Mouse (Mus musculus): ENCODE results near the gene Ceacam16. TPM values are rescaled to one million over a fixed set of nuclear protein-coding genes. Genes with fewer than 3 reads are reported as not detected.

Ceacam16 gene
- polyA plus RNA-seq, 1 experiment: 21.7 TPM

DNA sequence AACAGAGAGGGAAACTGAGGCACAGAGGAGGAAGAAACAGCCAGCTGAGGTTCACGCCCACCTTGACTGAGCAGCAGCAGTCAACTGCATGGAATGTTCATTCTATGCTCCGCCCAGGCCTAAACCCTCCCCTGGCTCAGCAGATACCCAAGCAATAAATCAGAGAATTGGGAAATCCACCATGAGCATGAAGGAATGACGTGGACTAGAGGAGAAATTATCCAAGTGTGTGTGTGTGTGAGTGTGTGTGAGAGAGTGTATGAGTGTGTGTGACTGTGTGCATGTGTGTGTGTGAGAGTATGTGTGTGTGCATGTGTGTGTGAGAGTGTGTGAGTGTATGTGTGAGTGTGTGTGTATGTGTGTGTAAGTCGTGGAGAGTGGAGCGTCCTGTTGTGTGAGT, 42.7 kb downstream of the Ceacam16 start:
- DNase-seq (ENCODE audit: low read depth in 1 of 2, low spot score in 2 of 2): no peak
- Histone ChIP-seq H3K27ac (ENCODE audit: insufficient read depth, low read length) (peak overlapping the region; percentile 85), H3K36me3 (ENCODE audit: control insufficient read depth, insufficient read depth, low read length) (0 out of 2 replicates have a peak, but pooled peaks cover 2% of the 10 kb centered on the region), H3K4me1 (ENCODE audit: control insufficient read depth, insufficient read depth, insufficient read length) (peaks cover 51% of the 10 kb centered on the region), H3K4me3 (ENCODE audit: extremely low read depth, insufficient read depth, insufficient read length) (no peak overlapping the region), H3K27me3 (ENCODE audit: control insufficient read depth, insufficient read depth, low read length) (no peaks in the 10 kb centered on the region)
- 80% methylated on average over 5 of the region's 5 CpGs for WGBS
- TF ChIP-seq CTCF (IDR thresholded peaks at IDR 0.05; ENCODE audit: extremely low read depth, insufficient read depth, insufficient read length, insufficient replicate concordance) (no peak), POLR2A (IDR thresholded peaks at IDR 0.05; ENCODE audit: low read depth, low read length) (no peak)

DNA sequence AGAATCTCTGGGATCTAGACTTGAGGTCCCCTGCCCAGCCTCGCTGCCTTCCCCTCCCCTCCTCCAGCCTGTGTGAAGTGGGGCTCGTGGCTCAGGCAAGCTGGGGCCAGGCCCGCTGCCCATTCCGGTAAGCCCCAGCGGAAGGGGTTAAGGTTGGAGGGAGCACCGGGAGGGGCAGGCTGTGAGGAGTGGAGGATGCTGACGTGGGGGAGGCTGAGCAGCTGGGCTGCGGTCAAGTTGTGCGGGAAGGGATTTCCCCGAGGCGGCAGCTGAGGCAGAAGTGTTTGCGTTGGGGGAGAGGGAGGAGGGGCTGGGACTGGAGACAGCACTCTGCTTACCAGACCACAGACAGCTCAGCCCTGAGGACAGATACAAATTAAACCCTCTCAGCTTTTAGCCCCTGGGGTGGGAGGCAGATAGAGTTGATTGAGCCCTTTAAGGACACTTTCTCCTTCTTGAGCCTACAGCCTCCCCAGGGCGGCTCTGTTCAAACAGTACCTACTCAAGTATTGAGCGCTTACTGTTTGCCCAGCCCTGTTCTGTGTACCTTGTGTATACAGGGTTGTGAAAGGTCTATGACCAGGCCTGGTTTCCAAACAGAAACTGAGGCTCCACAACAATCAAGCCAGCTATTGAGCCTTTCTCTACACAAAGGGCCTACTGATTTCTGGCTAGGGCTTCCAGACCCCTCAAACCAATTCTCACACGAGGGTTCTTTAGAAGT, 43.6 kb downstream of the Ceacam16 start:
- DNase-seq (ENCODE audit: low read depth in 1 of 2, low spot score in 2 of 2): peak; percentile 90 to 95
- peaks cover 52% of the 10 kb centered on the region for H3K4me1 ChIP-seq (ENCODE audit: control insufficient read depth, insufficient read depth, insufficient read length)
- 8% methylated on average over 15 of the region's 15 CpGs for WGBS

DNA sequence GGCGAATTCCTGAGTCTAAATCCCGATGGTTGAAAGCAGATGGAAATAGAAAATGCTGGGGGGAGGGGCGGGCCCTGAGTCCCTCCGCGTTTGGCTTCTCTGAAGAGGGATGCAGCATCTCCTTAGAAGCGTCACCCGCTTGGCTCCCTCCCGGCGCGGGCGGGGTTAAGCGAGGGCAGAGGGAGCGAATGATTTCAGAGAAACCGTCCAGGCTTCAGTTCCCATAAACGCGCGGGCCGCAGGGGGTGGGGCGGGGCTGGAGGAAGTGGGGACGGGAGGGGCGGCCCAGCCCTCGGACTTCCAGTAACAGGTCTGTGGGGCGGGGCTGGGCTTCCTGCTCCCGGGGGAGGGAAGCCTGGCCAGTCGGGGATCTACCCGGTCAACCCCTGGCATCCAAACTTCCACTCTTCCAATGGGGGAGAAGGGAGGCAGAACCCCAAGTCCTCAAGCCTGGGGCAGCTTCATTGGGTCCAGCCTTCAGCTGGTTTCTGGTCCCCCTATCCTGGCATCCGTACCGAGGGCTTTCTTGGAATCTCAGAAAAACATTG, 44.8 kb downstream of the Ceacam16 start:
- TF ChIP-seq POLR2A (IDR thresholded peaks at IDR 0.05; ENCODE audit: low read depth, low read length): no peak
- no peak for TF ChIP-seq CTCF (IDR thresholded peaks at IDR 0.05; ENCODE audit: extremely low read depth, insufficient read depth, insufficient read length, insufficient replicate concordance)
- WGBS: under 1% methylated on average over 27 of the region's 28 CpGs
- peak; percentile 63 to 93 for DNase-seq (ENCODE audit: low read depth in 1 of 2, low spot score in 2 of 2)
- peak overlapping the region; percentile 60 for H3K4me3 ChIP-seq (ENCODE audit: extremely low read depth, insufficient read depth, insufficient read length)
- H3K27ac ChIP-seq (ENCODE audit: insufficient read depth, low read length): peak overlapping the region; percentile 91
- peaks cover 48% of the 10 kb centered on the region for H3K4me1 ChIP-seq (ENCODE audit: control insufficient read depth, insufficient read depth, insufficient read length)
- no peaks in the 10 kb centered on the region for H3K27me3 ChIP-seq (ENCODE audit: control insufficient read depth, insufficient read depth, low read length)
- H3K36me3 ChIP-seq (ENCODE audit: control insufficient read depth, insufficient read depth, low read length): peaks cover 7% of the 10 kb centered on the region; the same call in 1 of the 2 replicates

More for the DNA sequence above, 43.6 kb downstream of the Ceacam16 start:
- Histone ChIP-seq H3K4me3 (ENCODE audit: extremely low read depth, insufficient read depth, insufficient read length) (peak overlapping the region; percentile 60; the same call in 1 of the 2 replicates), H3K27me3 (ENCODE audit: control insufficient read depth, insufficient read depth, low read length) (no peaks in the 10 kb centered on the region), H3K36me3 (ENCODE audit: control insufficient read depth, insufficient read depth, low read length) (0 out of 2 replicates have a peak, but pooled peaks cover 2% of the 10 kb centered on the region), H3K27ac (ENCODE audit: insufficient read depth, low read length) (peak overlapping the region; percentile 91)
- TF ChIP-seq CTCF (IDR thresholded peaks at IDR 0.05; ENCODE audit: extremely low read depth, insufficient read depth, insufficient read length, insufficient replicate concordance) (no peak), POLR2A (IDR thresholded peaks at IDR 0.05; ENCODE audit: low read depth, low read length) (peak; percentile 20; the same call in 1 of the 2 replicates)

DNA sequence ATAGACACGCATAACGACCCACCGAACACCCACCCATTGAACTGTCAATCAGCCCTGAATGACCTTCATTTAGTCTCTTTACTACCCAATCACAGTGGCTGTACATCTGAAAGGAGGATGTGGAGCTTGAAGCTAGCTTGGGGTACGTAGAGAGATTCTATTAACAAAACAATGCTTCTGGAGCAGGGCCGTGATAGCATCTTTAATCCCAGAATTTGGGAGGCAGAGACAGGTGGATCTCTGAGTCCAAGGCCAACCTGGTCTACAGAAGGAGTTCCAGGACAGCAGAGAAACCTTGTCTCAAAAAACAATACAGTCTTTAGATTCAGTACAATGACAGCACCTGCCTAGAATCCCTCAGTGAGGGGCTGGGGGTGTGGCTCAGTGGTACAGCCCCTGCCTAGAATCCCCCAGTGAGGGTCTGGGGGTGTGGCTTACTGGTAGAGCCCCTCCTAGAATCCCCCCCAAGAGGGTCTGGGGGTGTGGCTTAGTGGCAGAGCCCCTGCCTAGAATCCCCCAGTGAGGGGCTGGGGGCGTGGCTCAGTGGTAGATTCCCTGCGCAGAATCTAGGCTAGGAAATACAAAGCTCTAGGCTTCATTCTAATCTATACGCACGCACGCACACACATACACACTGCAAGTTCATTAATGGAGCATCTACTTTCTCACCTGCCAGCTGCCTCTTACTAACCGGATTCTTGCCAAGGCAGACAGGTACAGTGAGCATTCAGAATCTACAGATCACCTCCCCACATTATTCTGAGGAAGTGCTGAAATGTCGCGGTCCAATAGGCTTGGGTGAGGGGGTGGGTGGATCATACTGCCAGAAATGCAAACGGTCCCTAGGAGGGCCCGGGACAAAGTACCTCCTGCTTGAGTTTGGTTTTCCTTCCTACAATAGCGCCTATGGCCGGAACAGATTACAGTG, 45.5 kb downstream of the Ceacam16 start:
- H3K27me3 ChIP-seq (ENCODE audit: control insufficient read depth, insufficient read depth, low read length): no peaks in the 10 kb centered on the region
- H3K27ac ChIP-seq (ENCODE audit: insufficient read depth, low read length): peak overlapping the region; percentile 90
- peaks cover 48% of the 10 kb centered on the region for H3K4me1 ChIP-seq (ENCODE audit: control insufficient read depth, insufficient read depth, insufficient read length)
- DNase-seq (ENCODE audit: low read depth in 1 of 2, low spot score in 2 of 2): peak in 1 of 2 experiments; percentile 46
- H3K36me3 ChIP-seq (ENCODE audit: control insufficient read depth, insufficient read depth, low read length): peaks cover 13% of the 10 kb centered on the region
- H3K4me3 ChIP-seq (ENCODE audit: extremely low read depth, insufficient read depth, insufficient read length): peak overlapping the region; percentile 60
- WGBS: 31% methylated on average over 17 of the region's 17 CpGs
- TF ChIP-seq POLR2A (IDR thresholded peaks at IDR 0.05; ENCODE audit: low read depth, low read length) (no peak), CTCF (IDR thresholded peaks at IDR 0.05; ENCODE audit: extremely low read depth, insufficient read depth, insufficient read length, insufficient replicate concordance) (no peak)

DNA sequence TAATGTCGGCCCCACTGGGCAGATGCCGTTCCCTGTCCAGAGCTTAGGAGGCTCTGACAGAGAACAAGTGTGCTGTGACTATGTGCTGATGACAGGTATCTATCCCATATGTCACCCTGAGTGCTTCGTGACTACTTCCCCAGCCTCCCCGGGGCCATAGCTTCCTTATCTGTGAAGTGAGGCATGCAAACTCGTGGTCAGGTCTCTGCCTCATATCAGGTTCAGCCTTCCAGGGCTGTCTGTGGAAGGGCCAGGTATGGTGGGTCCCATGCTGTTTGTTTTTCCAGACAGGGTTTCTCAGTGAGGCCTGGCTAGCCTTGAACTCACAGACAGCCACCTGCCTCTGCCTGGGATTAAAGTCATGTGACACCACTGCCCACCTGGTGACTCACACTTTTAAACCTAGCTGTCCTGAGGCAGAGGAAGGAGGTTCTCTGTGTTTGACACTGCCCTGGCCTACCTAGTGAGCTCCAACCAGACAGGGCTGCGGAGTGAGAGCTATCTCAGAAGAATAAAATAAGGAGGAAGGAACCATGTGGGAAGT, 47.4 kb downstream of the Ceacam16 start:
- H3K27me3 ChIP-seq (ENCODE audit: control insufficient read depth, insufficient read depth, low read length): no peaks in the 10 kb centered on the region
- DNase-seq (ENCODE audit: low read depth in 1 of 2, low spot score in 2 of 2): no peak
- H3K4me1 ChIP-seq (ENCODE audit: control insufficient read depth, insufficient read depth, insufficient read length): peaks cover 35% of the 10 kb centered on the region
- H3K36me3 ChIP-seq (ENCODE audit: control insufficient read depth, insufficient read depth, low read length): peaks cover 27% of the 10 kb centered on the region
- WGBS: 53% methylated on average over 6 of the region's 6 CpGs
- no peak overlapping the region for H3K4me3 ChIP-seq (ENCODE audit: extremely low read depth, insufficient read depth, insufficient read length)
- TF ChIP-seq CTCF (IDR thresholded peaks at IDR 0.05; ENCODE audit: extremely low read depth, insufficient read depth, insufficient read length, insufficient replicate concordance): no peak
- no peak for TF ChIP-seq POLR2A (IDR thresholded peaks at IDR 0.05; ENCODE audit: low read depth, low read length)
- peak overlapping the region; percentile 7; the same call in 1 of the 2 replicates for H3K27ac ChIP-seq (ENCODE audit: insufficient read depth, low read length)

DNA sequence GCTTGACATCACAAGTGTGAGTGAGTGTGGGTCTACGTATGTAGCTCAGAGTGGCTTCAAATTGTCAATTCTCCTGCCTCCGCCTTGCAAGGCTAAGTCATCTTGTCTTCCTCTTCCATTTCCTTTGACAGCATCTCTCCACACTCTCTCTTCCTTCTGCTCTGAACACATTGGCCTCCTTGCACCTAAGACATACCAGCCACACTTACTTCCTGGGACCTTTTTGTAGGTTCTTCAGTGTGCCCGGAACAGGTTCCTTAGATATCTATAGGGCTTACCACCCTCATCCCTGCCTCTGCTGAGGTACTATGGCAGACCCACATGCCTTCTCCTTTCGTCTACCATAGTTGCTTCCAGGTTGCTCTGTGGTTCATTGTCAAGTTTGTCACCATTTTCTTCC, 47.9 kb downstream of the Ceacam16 start:
- no peak for DNase-seq (ENCODE audit: low read depth in 1 of 2, low spot score in 2 of 2)
- Histone ChIP-seq H3K27ac (ENCODE audit: insufficient read depth, low read length) (no peak overlapping the region), H3K4me3 (ENCODE audit: extremely low read depth, insufficient read depth, insufficient read length) (no peak overlapping the region), H3K27me3 (ENCODE audit: control insufficient read depth, insufficient read depth, low read length) (no peaks in the 10 kb centered on the region), H3K36me3 (ENCODE audit: control insufficient read depth, insufficient read depth, low read length) (peaks cover 30% of the 10 kb centered on the region), H3K4me1 (ENCODE audit: control insufficient read depth, insufficient read depth, insufficient read length) (peaks cover 30% of the 10 kb centered on the region)
- WGBS: 83% methylated on average over 4 of the region's 4 CpGs
- TF ChIP-seq POLR2A (IDR thresholded peaks at IDR 0.05; ENCODE audit: low read depth, low read length) (no peak), CTCF (IDR thresholded peaks at IDR 0.05; ENCODE audit: extremely low read depth, insufficient read depth, insufficient read length, insufficient replicate concordance) (no peak)

Measured in spleen, adult 2 months (tissue).